Mouse (Mus musculus) hindbrain, embryonic 14.5 days (tissue): ENCODE measurements around the gene Myh6. TPM values are rescaled to one million over a fixed set of nuclear protein-coding genes. Genes with fewer than 3 reads are reported as not detected.
"Not testable (repeated sequence)": the region's sequence is repeated elsewhere in the genome, so short reads cannot be mapped to it uniquely, and the experiment has no call there.

ENCODE experiments used
- ATAC-seq: fragments of 200-750 bp; cut with Nextera tagmentation; 2 replicates; pipeline ENCODE4 v1.8.0; 2017; ENCODE audit warnings: moderate number of reproducible peaks, mild to moderate bottlenecking, moderate TSS enrichment, moderate library complexity; ENCODE audit not compliant: low FRiP score
- DNase-seq: peaks from one replicate; pipeline ENCODE4 v3.0.0-alpha.2; 2015; ENCODE audit warnings: low spot score
- H3K27ac ChIP-seq: fragments of 300-500 bp; sonication (generic); 2 replicates; pipeline ENCODE4 v1.5.1; 2014; ENCODE audit warnings: mild to moderate bottlenecking, moderate library complexity
- H3K27me3 ChIP-seq: fragments of 300-500 bp; sonication (generic); 2 replicates; pipeline ENCODE4 v1.6.1; 2014; ENCODE audit warnings: mild to moderate bottlenecking, low read length, mixed read lengths; ENCODE audit not compliant: control insufficient read depth, insufficient read depth
- H3K36me3 ChIP-seq: fragments of 300-500 bp; sonication (generic); replicated peaks from 2 replicates; pipeline ENCODE4 v1.6.1; 2014; ENCODE audit not compliant: control insufficient read depth, insufficient read depth
- H3K4me1 ChIP-seq: fragments of 300-500 bp; sonication (generic); replicated peaks from 2 replicates; pipeline ENCODE4 v1.6.1; 2014; ENCODE audit warnings: antibody characterized with exemption, low read length, mixed read lengths; ENCODE audit not compliant: control insufficient read depth, insufficient read depth
- H3K4me2 ChIP-seq: fragments of 300-500 bp; sonication (generic); replicated peaks from 2 replicates; pipeline ENCODE4 v1.6.1; 2014; ENCODE audit warnings: mild to moderate bottlenecking, moderate library complexity
- H3K4me3 ChIP-seq: fragments of 300-500 bp; sonication (generic); replicated peaks from 2 replicates; pipeline ENCODE4 v1.5.1; 2014; ENCODE audit warnings: mild to moderate bottlenecking, low read length
- H3K9ac ChIP-seq: fragments of 300-500 bp; sonication (generic); 2 replicates; pipeline ENCODE4 v1.6.1; 2014
- H3K9me3 ChIP-seq: fragments of 300-500 bp; sonication (generic); 2 replicates; pipeline ENCODE4 v1.6.1; 2016; ENCODE audit warnings: low read length; ENCODE audit not compliant: control insufficient read depth
- WGBS: fragments of 180-500 bp; shearing (Covaris S2); extraction: QIAGEN DNeasy Blood & Tissue Kit; methylation state at CpG from one replicate; pipeline ENCODE4 v1.1.7; 2014; 5-methylcytosine and 5-hydroxymethylcytosine counted together
- polyA plus RNA-seq: library from polyadenylated mRNA; unstranded; fragments of >200 nt; fragmentation: Nextera tagmentation; extraction: Ambion mirVana; gene quantifications from 2 replicates; pipeline ENCODE4 v1.2.1, GENCODE M21; 2014

Gene Myh6
- polyA plus RNA-seq, 1 experiment from 2014 or later: 2.1 TPM

GRCm38 (mm10) chr14:54962714-54963113 is 4.0 kb downstream of the Myh6 start:
- no peak for ATAC-seq
- DNase-seq: no peak
- no peaks in the 10 kb centered on the region for H3K4me1 ChIP-seq
- H3K4me3 ChIP-seq: no peak overlapping the region
- 89% methylated on average over 7 of the region's 7 CpGs for WGBS
- H3K4me2 ChIP-seq: no peak overlapping the region
- H3K9me3 ChIP-seq: no peaks in the 10 kb centered on the region
- no peak overlapping the region for H3K9ac ChIP-seq
- H3K36me3 ChIP-seq: no peaks in the 10 kb centered on the region
- no peaks in the 10 kb centered on the region for H3K27me3 ChIP-seq
- no peak overlapping the region for H3K27ac ChIP-seq

- Histone ChIP-seq H3K36me3 (no peaks in the 10 kb centered on the region), H3K4me3 (no peak overlapping the region), H3K9me3 (no peaks in the 10 kb centered on the region), H3K27me3 (no peaks in the 10 kb centered on the region), H3K4me2 (no peak overlapping the region), H3K9ac (no peak overlapping the region), H3K27ac (no peak overlapping the region), H3K4me1 (no peaks in the 10 kb centered on the region)
- WGBS: 81% methylated on average over 5 of the region's 5 CpGs
- DNase-seq (no peak), ATAC-seq (no peak)
These were observed 5.2 kb downstream of the Myh6 start for GRCm38 (mm10) chr14:54961487-54961886.

- H3K9me3 ChIP-seq: no peaks in the 10 kb centered on the region
- DNase-seq: no peak
- H3K4me2 ChIP-seq: no peak overlapping the region
- H3K27ac ChIP-seq: no peak overlapping the region
- H3K27me3 ChIP-seq: no peaks in the 10 kb centered on the region
- no peaks in the 10 kb centered on the region for H3K4me1 ChIP-seq
- no peak for ATAC-seq
- WGBS: 73% methylated on average over 10 of the region's 10 CpGs
- no peaks in the 10 kb centered on the region for H3K36me3 ChIP-seq
- no peak overlapping the region for H3K4me3 ChIP-seq
- no peak overlapping the region for H3K9ac ChIP-seq
These were observed 6.0 kb downstream of the Myh6 start for GRCm38 (mm10) chr14:54960769-54961168.

GRCm38 (mm10) chr14:54959853-54960613 is 6.7 kb downstream of the Myh6 start:
- not testable (repeated sequence) for ATAC-seq, H3K27me3 ChIP-seq, H3K27ac ChIP-seq, H3K9me3 ChIP-seq, H3K4me3 ChIP-seq, H3K4me2 ChIP-seq, H3K36me3 ChIP-seq, DNase-seq, H3K4me1 ChIP-seq, H3K9ac ChIP-seq
- 92% methylated on average over 12 of the region's 12 CpGs for WGBS

GRCm38 (mm10) chr14:54959197-54959596 is 7.5 kb downstream of the Myh6 start:
- ATAC-seq: no peak

GRCm38 (mm10) chr14:54958503-54958902 is 8.2 kb downstream of the Myh6 start:
- ATAC-seq (no peak), DNase-seq (no peak)
- no peak overlapping the region for H3K4me3 ChIP-seq
- WGBS: 85% methylated on average over 4 of the region's 4 CpGs
- H3K9ac ChIP-seq: no peak overlapping the region
- H3K27ac ChIP-seq: no peak overlapping the region
- no peaks in the 10 kb centered on the region for H3K27me3 ChIP-seq
- H3K4me2 ChIP-seq: no peak overlapping the region
- no peaks in the 10 kb centered on the region for H3K9me3 ChIP-seq
- no peaks in the 10 kb centered on the region for H3K4me1 ChIP-seq
- no peaks in the 10 kb centered on the region for H3K36me3 ChIP-seq

More at GRCm38 (mm10) chr14:54959197-54959596, 7.5 kb downstream of the Myh6 start:
- Histone ChIP-seq H3K9ac (no peak overlapping the region), H3K4me3 (no peak overlapping the region), H3K4me1 (no peaks in the 10 kb centered on the region), H3K4me2 (no peak overlapping the region), H3K27ac (no peak overlapping the region), H3K27me3 (no peaks in the 10 kb centered on the region), H3K36me3 (no peaks in the 10 kb centered on the region), H3K9me3 (no peaks in the 10 kb centered on the region)
- no peak for DNase-seq
- WGBS: 85% methylated on average over 3 of the region's 3 CpGs

- H3K4me1 ChIP-seq: no peaks in the 10 kb centered on the region
- no peak overlapping the region for H3K4me2 ChIP-seq
- no peak overlapping the region for H3K4me3 ChIP-seq
- ATAC-seq (no peak), DNase-seq (no peak)
- WGBS: 88% methylated on average over 9 of the region's 9 CpGs
- H3K9ac ChIP-seq: no peak overlapping the region
- no peaks in the 10 kb centered on the region for H3K36me3 ChIP-seq
- H3K27ac ChIP-seq: no peak overlapping the region
- no peaks in the 10 kb centered on the region for H3K27me3 ChIP-seq
- no peaks in the 10 kb centered on the region for H3K9me3 ChIP-seq
These were observed 10.2 kb downstream of the Myh6 start for GRCm38 (mm10) chr14:54956533-54956932.

- Histone ChIP-seq H3K9me3 (no peaks in the 10 kb centered on the region), H3K27me3 (no peaks in the 10 kb centered on the region), H3K4me2 (no peak overlapping the region), H3K27ac (no peak overlapping the region), H3K4me3 (no peak overlapping the region), H3K36me3 (no peaks in the 10 kb centered on the region), H3K4me1 (no peaks in the 10 kb centered on the region), H3K9ac (no peak overlapping the region)
- no peak for DNase-seq
- ATAC-seq: no peak
- 87% methylated on average over 3 of the region's 3 CpGs for WGBS
These were observed 11.2 kb downstream of the Myh6 start for GRCm38 (mm10) chr14:54955481-54955880.

GRCm38 (mm10) chr14:54954474-54954873 is 12.3 kb downstream of the Myh6 start:
- Histone ChIP-seq H3K4me1 (no peaks in the 10 kb centered on the region), H3K4me2 (no peak overlapping the region)
- 76% methylated on average over 3 of the region's 3 CpGs for WGBS

More at GRCm38 (mm10) chr14:54954474-54954873, 12.3 kb downstream of the Myh6 start:
- H3K36me3 ChIP-seq: no peaks in the 10 kb centered on the region
- no peaks in the 10 kb centered on the region for H3K9me3 ChIP-seq
- no peak overlapping the region for H3K27ac ChIP-seq
- no peaks in the 10 kb centered on the region for H3K27me3 ChIP-seq
- DNase-seq: no peak
- ATAC-seq: no peak
- no peak overlapping the region for H3K9ac ChIP-seq
- no peak overlapping the region for H3K4me3 ChIP-seq
